Mouse (Mus musculus): ENCODE measurements around the gene Eml6.
A peak's percentile ranks its signal among the peaks of the same experiment; 100 is the strongest.

The Eml6 gene

GRCm38 (mm10) chr11:29748750-29749467 lies 276.9 kb downstream of the Eml6 start:
- DNase-seq (ENCODE audit: low read depth, low spot score): no peak

GRCm38 (mm10) chr11:29747881-29748280 lies 278.0 kb downstream of the Eml6 start:
- no peak for DNase-seq (ENCODE audit: low read depth, low spot score)

GRCm38 (mm10) chr11:29747365-29747764 lies 278.5 kb downstream of the Eml6 start:
- DNase-seq (ENCODE audit: low read depth, low spot score): no peak

- no peak for DNase-seq (ENCODE audit: low read depth, low spot score)
These were observed 279.6 kb downstream of the Eml6 start for GRCm38 (mm10) chr11:29746203-29746602.

GRCm38 (mm10) chr11:29745513-29745912 lies 280.3 kb downstream of the Eml6 start:
- DNase-seq (ENCODE audit: low read depth, low spot score): no peak

- DNase-seq (ENCODE audit: low read depth, low spot score): no peak
These were observed 280.9 kb downstream of the Eml6 start for GRCm38 (mm10) chr11:29744760-29745430.

GRCm38 (mm10) chr11:29739752-29740151 lies 286.1 kb downstream of the Eml6 start:
- DNase-seq (ENCODE audit: low read depth, low spot score): no peak

GRCm38 (mm10) chr11:29727901-29728300 lies 297.9 kb downstream of the Eml6 start:
- DNase-seq (ENCODE audit: low read depth, low spot score): no peak

GRCm38 (mm10) chr11:29725610-29726009 lies 300.2 kb downstream of the Eml6 start:
- no peak for DNase-seq (ENCODE audit: low read depth, low spot score)

GRCm38 (mm10) chr11:29725167-29725566 lies 300.7 kb downstream of the Eml6 start:
- peak; percentile 52 for DNase-seq (ENCODE audit: low read depth, low spot score)

GRCm38 (mm10) chr11:29724213-29724612 lies 301.6 kb downstream of the Eml6 start:
- DNase-seq (ENCODE audit: low read depth, low spot score): no peak

GRCm38 (mm10) chr11:29719597-29719996 lies 306.2 kb downstream of the Eml6 start:
- DNase-seq (ENCODE audit: low read depth, low spot score): no peak

GRCm38 (mm10) chr11:29718541-29718940 lies 307.3 kb downstream of the Eml6 start:
- DNase-seq (ENCODE audit: low read depth, low spot score): peak; percentile 63

GRCm38 (mm10) chr11:29715499-29715898 lies 310.3 kb downstream of the Eml6 start:
- DNase-seq (ENCODE audit: low read depth, low spot score): no peak

GRCm38 (mm10) chr11:29714789-29715188 lies 311.0 kb downstream of the Eml6 start:
- no peak for DNase-seq (ENCODE audit: low read depth, low spot score)

GRCm38 (mm10) chr11:29714114-29714513 lies 311.7 kb downstream of the Eml6 start:
- no peak for DNase-seq (ENCODE audit: low read depth, low spot score)

- DNase-seq (ENCODE audit: low read depth, low spot score): no peak
These were observed 316.3 kb downstream of the Eml6 start for GRCm38 (mm10) chr11:29709512-29709911.

- DNase-seq (ENCODE audit: low read depth, low spot score): no peak
These were observed 319.0 kb downstream of the Eml6 start for GRCm38 (mm10) chr11:29706845-29707244.

- no peak for DNase-seq (ENCODE audit: low read depth, low spot score)
These were observed 320.6 kb downstream of the Eml6 start for GRCm38 (mm10) chr11:29705263-29705662.

GRCm38 (mm10) chr11:29702721-29703120 lies 323.1 kb downstream of the Eml6 start:
- DNase-seq (ENCODE audit: low read depth, low spot score): no peak

GRCm38 (mm10) chr11:29694754-29695153 lies 331.1 kb downstream of the Eml6 start:
- DNase-seq (ENCODE audit: low read depth, low spot score): no peak

GRCm38 (mm10) chr11:29693576-29694410 lies 332.0 kb downstream of the Eml6 start:
- peak; percentile 42 for DNase-seq (ENCODE audit: low read depth, low spot score)

All from skeletal muscle tissue, adult 2 months (tissue).